Mouse (Mus musculus) myocyte (in vitro differentiated cells): ENCODE data around the gene Cd200. TPM values are rescaled to one million over a fixed set of nuclear protein-coding genes. Genes with fewer than 3 reads are reported as not detected.
"Not testable (repeated sequence)": the region's sequence is repeated elsewhere in the genome, so short reads cannot be mapped to it uniquely, and the experiment has no call there.

ENCODE experiments used
- H3K27me3 ChIP-seq: one replicate; pipeline ENCODE4 v1.6.1; 2011; ENCODE audit not compliant: control insufficient read depth, insufficient read depth, insufficient read length
- H3K36me3 ChIP-seq: one replicate; pipeline ENCODE4 v1.6.1; 2011; ENCODE audit not compliant: control insufficient read depth, insufficient read depth
- H3K4me2 ChIP-seq: one replicate; pipeline ENCODE4 v1.6.1; 2011; ENCODE audit warnings: low read depth, control low read depth
- H3K4me3 ChIP-seq: one replicate; pipeline ENCODE4 v1.5.1; 2011; ENCODE audit warnings: mild to moderate bottlenecking, control low read depth, moderate library complexity
- H3K79me2 ChIP-seq: one replicate; pipeline ENCODE4 v1.6.1; 2011; ENCODE audit not compliant: control insufficient read depth, insufficient read depth
- H3ac ChIP-seq: one replicate; pipeline ENCODE4 v1.6.1; 2011; ENCODE audit not compliant: control insufficient read depth, insufficient read length
- CEBPB ChIP-seq: IDR thresholded peaks from 2 replicates; pipeline ENCODE4 v1.6.1; 2011; ENCODE audit warnings: mild to moderate bottlenecking, moderate library complexity; ENCODE audit not compliant: poor library complexity, insufficient read depth, severe bottlenecking
- E2F4 ChIP-seq: IDR thresholded peaks from one replicate; pipeline ENCODE4 v1.6.1; 2011; ENCODE audit warnings: mild to moderate bottlenecking, control low read depth, moderate library complexity; ENCODE audit not compliant: insufficient read depth
- MAX ChIP-seq: IDR thresholded peaks from one replicate; pipeline ENCODE4 v1.6.1; 2011; ENCODE audit warnings: low read depth, mild to moderate bottlenecking, control low read depth
- MYOD1 ChIP-seq, 3 experiments: IDR thresholded peaks; one replicate each; pipeline ENCODE4 v1.6.1; 2011; ENCODE audit warnings: control low read depth in 2 of 3, low read depth in 2 of 3, mild to moderate bottlenecking in 2 of 3, moderate library complexity in 1 of 3; ENCODE audit not compliant: insufficient read length in 2 of 3, control insufficient read depth in 1 of 3
- MYOG ChIP-seq, 3 experiments: IDR thresholded peaks; one replicate each; pipeline ENCODE4 v1.6.1; 2011; ENCODE audit warnings: control low read depth in 2 of 3, low read depth in 2 of 3, mild to moderate bottlenecking in 2 of 3; ENCODE audit not compliant: insufficient read length in 2 of 3, control insufficient read depth in 1 of 3, insufficient read depth in 1 of 3
- POLR2A ChIP-seq: IDR thresholded peaks from one replicate; pipeline ENCODE4 v1.6.1; 2011; ENCODE audit warnings: low read depth, mild to moderate bottlenecking, control low read depth, moderate library complexity; ENCODE audit not compliant: insufficient read length
- POLR2AphosphoS2 ChIP-seq: IDR thresholded peaks from one replicate; pipeline ENCODE4 v1.6.1; 2011; ENCODE audit warnings: low read depth, control low read depth; ENCODE audit not compliant: insufficient read length
- REST ChIP-seq: IDR thresholded peaks from one replicate; pipeline ENCODE4 v1.6.1; 2011; ENCODE audit warnings: mild to moderate bottlenecking, control low read depth, moderate library complexity; ENCODE audit not compliant: insufficient read depth, insufficient read length
- SRF ChIP-seq: IDR thresholded peaks from one replicate; pipeline ENCODE4 v1.6.1; 2011; ENCODE audit warnings: low read depth; ENCODE audit not compliant: control insufficient read depth, insufficient read length
- TCF12 ChIP-seq: IDR thresholded peaks from one replicate; pipeline ENCODE4 v1.6.1; 2011; ENCODE audit warnings: mild to moderate bottlenecking, control low read depth; ENCODE audit not compliant: poor library complexity, insufficient read depth, severe bottlenecking
- TCF3 ChIP-seq: IDR thresholded peaks from one replicate; pipeline ENCODE4 v1.6.1; 2011; ENCODE audit warnings: low read depth, control low read depth; ENCODE audit not compliant: insufficient read length
- USF1 ChIP-seq: IDR thresholded peaks from one replicate; pipeline ENCODE4 v1.6.1; 2011; ENCODE audit warnings: low read depth, mild to moderate bottlenecking, control low read depth, moderate library complexity
- polyA plus RNA-seq: library from polyadenylated mRNA; unstranded; fragments of >200 nt; fragmentation: generic; extraction: Trizol; gene quantifications from one replicate; pipeline ENCODE4 v1.2.1, GENCODE M21; 2012; ENCODE audit warnings: missing spikeins

Cd200 gene
- polyA plus RNA-seq, 1 experiment, result 40.3 TPM

DNA sequence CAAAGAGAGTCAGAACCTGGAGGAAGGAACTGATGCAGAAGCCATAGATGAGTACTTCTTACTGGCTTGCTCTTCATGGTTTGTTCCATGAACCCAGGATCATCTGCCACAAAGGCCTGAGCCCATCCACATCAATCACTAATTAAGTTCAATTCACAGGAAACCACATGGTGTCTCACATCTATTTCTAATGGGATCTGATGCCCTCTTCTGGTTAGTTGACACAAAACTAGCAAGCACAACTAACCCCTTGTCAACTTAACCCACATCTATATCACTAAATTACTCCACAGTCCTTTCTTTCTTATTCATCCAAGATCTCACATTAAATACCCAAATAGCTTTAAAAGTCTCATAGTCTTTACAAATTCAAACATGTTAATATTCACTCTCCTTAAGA, 4.6 kb upstream of the Cd200 start:
- Histone ChIP-seq H3K36me3 (no peaks in the 10 kb centered on the region), H3K4me2 (no peak overlapping the region), H3ac (no peak overlapping the region), H3K4me3 (no peak overlapping the region), H3K79me2 (no peaks in the 10 kb centered on the region), H3K27me3 (no peaks in the 10 kb centered on the region)
- no peak for TF ChIP-seq MYOD1 (IDR thresholded peaks at IDR 0.05; ENCODE audit: control insufficient read depth in 1 of 3, insufficient read length in 2 of 3, low read depth in 2 of 3)

DNA sequence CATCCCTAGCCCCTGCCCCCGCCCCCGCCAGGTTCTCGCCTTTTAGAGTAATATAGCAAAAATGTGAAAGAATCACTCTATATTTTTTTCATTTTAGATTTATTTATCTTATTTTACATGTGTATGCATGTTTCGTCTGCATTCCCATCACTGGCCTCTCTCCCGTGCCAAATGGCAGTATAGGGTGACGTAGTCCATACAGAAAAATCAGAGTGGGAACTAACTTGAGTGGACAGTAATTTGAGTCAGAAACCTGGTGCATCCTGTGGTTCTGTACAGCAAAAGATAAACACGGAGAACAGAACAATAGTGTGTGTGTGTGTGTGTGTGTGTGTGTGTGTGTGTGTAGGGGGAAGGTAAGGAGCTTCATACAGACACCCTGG, 202 bp upstream of the Cd200 start:
- Histone ChIP-seq H3K79me2 (peaks cover 36% of the 10 kb centered on the region), H3K4me2 (peak overlapping the region; percentile 73), H3ac (peak overlapping the region; percentile 20), H3K4me3 (peak overlapping the region; percentile 63)
- H3K36me3 ChIP-seq, H3K27me3 ChIP-seq: not testable (repeated sequence)

DNA sequence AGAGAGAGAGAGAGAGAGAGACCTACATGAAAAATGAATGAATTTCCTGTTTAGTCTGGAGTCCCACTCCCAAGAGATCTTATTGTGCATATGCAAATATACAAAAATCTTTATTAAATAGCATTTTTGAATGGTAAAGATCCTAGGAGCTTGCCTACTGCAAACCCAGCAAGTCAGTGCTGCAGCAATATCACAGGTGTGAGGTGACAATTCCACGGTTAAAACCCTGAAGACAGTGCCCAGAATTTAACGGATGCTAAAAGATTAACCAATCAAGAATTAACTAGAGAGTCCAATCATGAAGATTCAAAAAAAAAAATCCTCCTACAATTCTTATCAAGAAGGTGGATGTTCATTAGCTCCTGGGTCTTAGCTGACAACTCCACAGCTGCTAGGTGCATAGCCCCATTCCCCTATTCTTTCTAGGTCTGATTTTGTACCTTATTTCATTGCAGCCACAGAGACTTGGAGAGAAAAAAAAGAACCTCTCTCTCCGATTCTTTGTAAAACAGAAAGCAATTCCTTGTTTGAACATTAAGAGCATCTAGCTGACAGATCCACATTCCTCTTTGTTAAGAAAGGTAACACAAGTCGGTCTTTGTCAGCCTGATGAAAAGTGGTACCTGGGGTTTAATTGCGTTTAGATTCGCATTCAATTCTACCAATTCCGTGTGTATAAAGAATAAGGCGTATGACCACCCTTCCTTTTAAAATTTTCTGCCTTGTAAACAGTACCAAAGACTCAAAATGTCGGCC, 1.0 kb downstream of the Cd200 start:
- peak overlapping the region; percentile 73 for H3K4me2 ChIP-seq
- H3K27me3 ChIP-seq, result no peaks in the 10 kb centered on the region
- H3ac ChIP-seq, result peak overlapping the region; percentile 20
- peak overlapping the region; percentile 63 for H3K4me3 ChIP-seq
- no peak for TF ChIP-seq POLR2A
- TF ChIP-seq USF1, result no peak
- no peak for TF ChIP-seq REST
- TF ChIP-seq E2F4, result no peak
- no peak for TF ChIP-seq MYOG (IDR thresholded peaks at IDR 0.05; ENCODE audit: control insufficient read depth in 1 of 3, insufficient read depth in 1 of 3, insufficient read length in 2 of 3, low read depth in 2 of 3)
- no peak for TF ChIP-seq SRF
- no peak for TF ChIP-seq MYOD1 (IDR thresholded peaks at IDR 0.05; ENCODE audit: control insufficient read depth in 1 of 3, insufficient read length in 2 of 3, low read depth in 2 of 3)
- no peak for TF ChIP-seq CEBPB
- no peak for TF ChIP-seq TCF3
- TF ChIP-seq TCF12, result no peak
- TF ChIP-seq POLR2AphosphoS2, result no peak
- TF ChIP-seq MAX, result no peak
- no peaks in the 10 kb centered on the region for H3K36me3 ChIP-seq
- H3K79me2 ChIP-seq, result peaks cover 42% of the 10 kb centered on the region

DNA sequence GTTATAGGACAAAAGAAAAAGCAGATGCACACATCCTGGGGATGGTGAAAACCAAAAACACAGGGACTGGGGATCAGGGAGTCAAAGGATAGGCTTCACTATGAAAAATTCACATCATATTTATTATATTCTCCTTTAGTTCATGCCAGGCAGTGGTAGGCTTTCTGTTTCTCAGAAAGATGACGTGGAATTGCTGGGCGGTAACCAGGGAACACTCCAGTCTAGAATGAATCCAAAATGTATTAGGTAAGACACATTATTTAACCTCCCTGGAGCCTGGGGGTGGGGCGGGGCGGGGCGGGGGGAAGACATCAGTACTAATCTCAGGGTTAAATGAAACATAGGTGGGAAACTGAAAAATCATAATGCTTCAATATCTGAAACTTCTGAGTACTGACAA, 1.8 kb downstream of the Cd200 start:
- H3K79me2 ChIP-seq, result peaks cover 45% of the 10 kb centered on the region
- H3K4me3 ChIP-seq, result peak overlapping the region; percentile 63
- no peak for TF ChIP-seq SRF
- TF ChIP-seq POLR2AphosphoS2, result no peak
- TF ChIP-seq POLR2A, result no peak
- TF ChIP-seq TCF12, result no peak
- no peak for TF ChIP-seq REST
- no peak for TF ChIP-seq TCF3
- no peak for TF ChIP-seq MAX
- no peak for TF ChIP-seq USF1
- TF ChIP-seq E2F4, result no peak
- no peak for TF ChIP-seq MYOG (IDR thresholded peaks at IDR 0.05; ENCODE audit: control insufficient read depth in 1 of 3, insufficient read depth in 1 of 3, insufficient read length in 2 of 3, low read depth in 2 of 3)
- TF ChIP-seq MYOD1 (IDR thresholded peaks at IDR 0.05; ENCODE audit: control insufficient read depth in 1 of 3, insufficient read length in 2 of 3, low read depth in 2 of 3), result no peak
- TF ChIP-seq CEBPB, result no peak
- H3K4me2 ChIP-seq, result peak overlapping the region; percentile 73
- H3K27me3 ChIP-seq, result no peaks in the 10 kb centered on the region
- H3ac ChIP-seq, result no peak overlapping the region
- no peaks in the 10 kb centered on the region for H3K36me3 ChIP-seq

DNA sequence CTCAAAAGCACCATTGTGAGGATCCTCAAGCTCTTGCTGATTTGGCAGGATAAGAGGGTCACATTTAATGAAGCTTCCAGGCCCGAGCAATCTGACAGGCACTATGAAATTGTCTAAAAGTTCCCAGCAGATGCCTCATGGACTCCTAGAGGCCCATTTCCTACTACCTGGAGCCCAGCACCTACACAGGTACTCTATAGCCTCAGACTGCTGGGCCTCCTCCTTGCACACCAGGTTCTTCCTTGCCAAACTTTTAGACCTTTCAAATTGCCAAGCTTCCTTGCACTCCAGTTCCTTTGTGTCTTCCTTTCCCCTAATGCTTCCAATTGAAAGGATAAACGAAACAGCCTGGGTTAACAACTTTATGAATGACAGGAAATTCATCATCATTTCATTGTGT, 5.9 kb downstream of the Cd200 start:
- TF ChIP-seq POLR2A (no peak), TCF12 (no peak), MYOG (IDR thresholded peaks at IDR 0.05; ENCODE audit: control insufficient read depth in 1 of 3, insufficient read depth in 1 of 3, insufficient read length in 2 of 3, low read depth in 2 of 3) (no peak), USF1 (no peak), MYOD1 (IDR thresholded peaks at IDR 0.05; ENCODE audit: control insufficient read depth in 1 of 3, insufficient read length in 2 of 3, low read depth in 2 of 3) (no peak), SRF (no peak), CEBPB (no peak), TCF3 (no peak), REST (no peak), POLR2AphosphoS2 (no peak)
- Histone ChIP-seq H3ac (no peak overlapping the region), H3K36me3 (peaks cover 7% of the 10 kb centered on the region), H3K79me2 (peaks cover 44% of the 10 kb centered on the region), H3K4me3 (no peak overlapping the region), H3K27me3 (no peaks in the 10 kb centered on the region), H3K4me2 (no peak overlapping the region)
